Comparison of ENCODE assay signal across 15 mouse cellular contexts in the genomic region with DNA sequence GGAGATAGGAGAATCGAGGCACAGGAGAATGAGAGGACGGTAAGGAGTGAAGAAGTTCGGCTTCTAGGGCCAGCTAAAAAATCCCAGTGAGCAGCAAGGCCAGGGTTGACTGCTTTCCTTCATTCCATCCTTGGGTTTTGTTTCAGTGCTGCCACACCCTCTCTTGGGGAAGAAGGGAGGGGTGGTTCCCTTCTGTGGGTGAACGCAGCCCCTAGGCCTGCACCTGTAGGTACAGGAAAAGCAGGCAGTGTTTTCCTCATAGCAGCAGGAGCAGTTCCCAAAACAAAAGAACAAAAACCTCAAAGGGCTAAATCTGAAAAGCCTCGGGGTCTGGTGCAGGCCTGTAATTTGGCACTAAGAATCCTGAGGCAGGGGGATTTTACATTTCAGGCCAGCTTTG. TPM values are rescaled to one million over a fixed set of nuclear protein-coding genes. Genes with fewer than 3 reads are reported as not detected.
"Had no signal": no experiment of that assay in that cellular context is flagged by ENCODE, and none has a peak within 500 bp of the region (broad histone marks: within the 10 kb centered on the region; RNA-seq: fewer than 3 reads in every experiment).

No protein-coding gene starts in this region.

- H3K27ac ChIP-seq: limb, embryonic 10.5 days; liver, embryonic 15.5 days; midbrain, embryonic 13.5 days; neural tube, embryonic 15.5 days; stomach, postnatal 0 days had no signal

- H3K9ac ChIP-seq: liver, embryonic 15.5 days; midbrain, embryonic 13.5 days; neural tube, embryonic 15.5 days had no signal

- H3K4me1 ChIP-seq: limb, embryonic 10.5 days; liver, embryonic 15.5 days; midbrain, embryonic 13.5 days; neural tube, embryonic 15.5 days had no signal

- H3K27me3 ChIP-seq: liver, embryonic 15.5 days; midbrain, embryonic 13.5 days; neural tube, embryonic 15.5 days had no signal

- H3K36me3 ChIP-seq: limb, embryonic 10.5 days; liver, embryonic 15.5 days; midbrain, embryonic 13.5 days; neural tube, embryonic 15.5 days had no signal

- H3K4me2 ChIP-seq: liver, embryonic 11.5 days; liver, embryonic 15.5 days; midbrain, embryonic 13.5 days; neural tube, embryonic 15.5 days had no signal

- ATAC-seq: lung, postnatal 0 days; midbrain, embryonic 13.5 days had no signal

- H3K9me3 ChIP-seq: limb, embryonic 10.5 days; liver, embryonic 15.5 days; midbrain, embryonic 13.5 days; neural tube, embryonic 15.5 days had no signal

- H3K4me3 ChIP-seq: limb, embryonic 10.5 days; liver, embryonic 15.5 days; midbrain, embryonic 13.5 days; myocyte; neural tube, embryonic 15.5 days had no signal

- DNase-seq: kidney, adult 9 months; kidney, postnatal 14 days; lung, adult 2 months; lung, postnatal 36 days; right cerebral cortex, adult 18-20 months had no signal

RNA-seq across cellular contexts. Expression of a gene that starts 8.0 kb away (rescaled TPM):
- polyA plus RNA-seq: large intestine, adult 2 months; limb, embryonic 10.5 days; neural tube, embryonic 11.5 days had no signal

RNA-seq across cellular contexts. Expression of a gene that starts 46.1 kb away (rescaled TPM):
- polyA plus RNA-seq: limb, embryonic 10.5 days; myocyte had no signal
